Mouse (Mus musculus) forebrain, embryonic 16.5 days (tissue): ENCODE measurements at regions not wholly inside any gene's neighbourhood (a gene's known extent, or its start where the extent isn't known, plus 50 kb on each side); places are given as distances from the start of the nearest gene placed in this dataset.
A peak's percentile ranks its signal among the peaks of the same experiment; 100 is the strongest.

Experiments used
- ATAC-seq: fragments of 200-750 bp; cut with Nextera tagmentation; 2 replicates; pipeline ENCODE4 v1.8.0; 2017; ENCODE audit warnings: mild to moderate bottlenecking, moderate library complexity
- H3K27ac ChIP-seq: fragments of 300-500 bp; sonication (generic); 2 replicates; pipeline ENCODE4 v1.5.1; 2014; ENCODE audit warnings: low read length, control low read depth
- H3K27me3 ChIP-seq: fragments of 300-500 bp; sonication (generic); replicated peaks from 2 replicates; pipeline ENCODE4 v1.6.1; 2014; ENCODE audit warnings: low read length; ENCODE audit not compliant: control insufficient read depth, insufficient read depth
- H3K36me3 ChIP-seq: fragments of 300-500 bp; sonication (generic); 2 replicates; pipeline ENCODE4 v1.6.1; 2014; ENCODE audit not compliant: control insufficient read depth, insufficient read depth
- H3K4me1 ChIP-seq: fragments of 300-500 bp; sonication (generic); replicated peaks from 2 replicates; pipeline ENCODE4 v1.6.1; 2014; ENCODE audit warnings: low read length; ENCODE audit not compliant: control insufficient read depth, insufficient read depth
- H3K4me2 ChIP-seq: fragments of 300-500 bp; sonication (generic); 2 replicates; pipeline ENCODE4 v1.6.1; 2014; ENCODE audit warnings: mild to moderate bottlenecking, low read length, control low read depth
- H3K4me3 ChIP-seq: fragments of 300-500 bp; sonication (generic); replicated peaks from 2 replicates; pipeline ENCODE4 v1.5.1; 2014; ENCODE audit warnings: mild to moderate bottlenecking, low read length, control low read depth
- H3K9ac ChIP-seq: fragments of 300-500 bp; sonication (generic); replicated peaks from 2 replicates; pipeline ENCODE4 v1.6.1; 2014; ENCODE audit warnings: low read depth, low read length, control low read depth
- H3K9me3 ChIP-seq: fragments of 300-500 bp; sonication (generic); 2 replicates; pipeline ENCODE4 v1.6.1; 2016; ENCODE audit warnings: low read length; ENCODE audit not compliant: control insufficient read depth
- WGBS: fragments of 180-500 bp; shearing (Covaris S2); extraction: QIAGEN DNeasy Blood & Tissue Kit; methylation state at CpG from one replicate; pipeline ENCODE4 v1.1.7; 2014; 5-methylcytosine and 5-hydroxymethylcytosine counted together

- H3K27me3 ChIP-seq = no peaks in the 10 kb centered on the region
- 23% methylated on average over 6 of the region's 6 CpGs for WGBS
- no peaks in the 10 kb centered on the region for H3K36me3 ChIP-seq
- ATAC-seq = no peak
- no peak overlapping the region for H3K4me2 ChIP-seq
- H3K9me3 ChIP-seq = no peaks in the 10 kb centered on the region
- H3K9ac ChIP-seq = no peak overlapping the region
- peaks cover 6% of the 10 kb centered on the region for H3K4me1 ChIP-seq
- H3K27ac ChIP-seq = no peak overlapping the region
- H3K4me3 ChIP-seq = no peak overlapping the region
Measured at GRCm38 (mm10) chr4:54387460-54387859, 557.4 kb upstream of the Zfp462 start.

- peaks cover 3% of the 10 kb centered on the region for H3K4me1 ChIP-seq
- WGBS = 89% methylated on average over 7 of the region's 7 CpGs
- H3K4me3 ChIP-seq = no peak overlapping the region
- no peaks in the 10 kb centered on the region for H3K36me3 ChIP-seq
- H3K9me3 ChIP-seq = no peaks in the 10 kb centered on the region
- no peak for ATAC-seq
- no peak overlapping the region for H3K27ac ChIP-seq
- no peaks in the 10 kb centered on the region for H3K27me3 ChIP-seq
- no peak overlapping the region for H3K4me2 ChIP-seq
- no peak overlapping the region for H3K9ac ChIP-seq
Measured at GRCm38 (mm10) chr4:54391536-54392208, 553.2 kb upstream of the Zfp462 start.

GRCm38 (mm10) chr4:54406151-54406550, 538.7 kb upstream of the Zfp462 start:
- no peaks in the 10 kb centered on the region for H3K27me3 ChIP-seq
- ATAC-seq = no peak
- H3K9ac ChIP-seq = no peak overlapping the region
- H3K36me3 ChIP-seq = no peaks in the 10 kb centered on the region
- no peak overlapping the region for H3K4me2 ChIP-seq
- H3K4me3 ChIP-seq = no peak overlapping the region
- no peak overlapping the region for H3K27ac ChIP-seq
- H3K4me1 ChIP-seq = no peaks in the 10 kb centered on the region
- 89% methylated on average over 4 of the region's 4 CpGs for WGBS
- no peaks in the 10 kb centered on the region for H3K9me3 ChIP-seq

GRCm38 (mm10) chr4:54407930-54408329, 536.9 kb upstream of the Zfp462 start:
- H3K27ac ChIP-seq = no peak overlapping the region
- H3K27me3 ChIP-seq = no peaks in the 10 kb centered on the region
- no peaks in the 10 kb centered on the region for H3K9me3 ChIP-seq
- no peak for ATAC-seq
- 50% methylated on average over 2 of the region's 2 CpGs for WGBS
- H3K4me1 ChIP-seq = no peaks in the 10 kb centered on the region
- H3K4me2 ChIP-seq = no peak overlapping the region
- no peaks in the 10 kb centered on the region for H3K36me3 ChIP-seq
- no peak overlapping the region for H3K4me3 ChIP-seq
- H3K9ac ChIP-seq = no peak overlapping the region

- no peak overlapping the region for H3K4me2 ChIP-seq
- H3K4me1 ChIP-seq = no peaks in the 10 kb centered on the region
- no peak overlapping the region for H3K4me3 ChIP-seq
- 85% methylated on average over 3 of the region's 3 CpGs for WGBS
- no peaks in the 10 kb centered on the region for H3K27me3 ChIP-seq
- no peak overlapping the region for H3K9ac ChIP-seq
- no peaks in the 10 kb centered on the region for H3K36me3 ChIP-seq
- H3K9me3 ChIP-seq = no peaks in the 10 kb centered on the region
- no peak overlapping the region for H3K27ac ChIP-seq
- no peak for ATAC-seq
Measured at GRCm38 (mm10) chr4:54430789-54431188, 514.1 kb upstream of the Zfp462 start.

GRCm38 (mm10) chr4:54460596-54460995, 484.3 kb upstream of the Zfp462 start:
- no peaks in the 10 kb centered on the region for H3K27me3 ChIP-seq
- no peaks in the 10 kb centered on the region for H3K9me3 ChIP-seq
- no peaks in the 10 kb centered on the region for H3K36me3 ChIP-seq
- ATAC-seq = no peak
- H3K4me3 ChIP-seq = no peak overlapping the region
- no peak overlapping the region for H3K27ac ChIP-seq
- no peak overlapping the region for H3K4me2 ChIP-seq
- H3K9ac ChIP-seq = no peak overlapping the region
- no peaks in the 10 kb centered on the region for H3K4me1 ChIP-seq
- 61% methylated on average over 2 of the region's 2 CpGs for WGBS

- no peak for ATAC-seq
- Histone ChIP-seq H3K4me2 (no peak overlapping the region), H3K27ac (0 out of 2 replicates have a peak overlapping the region, but pooled peaks have one; percentile 11), H3K4me3 (no peak overlapping the region), H3K9me3 (no peaks in the 10 kb centered on the region), H3K27me3 (no peaks in the 10 kb centered on the region), H3K9ac (no peak overlapping the region), H3K36me3 (no peaks in the 10 kb centered on the region), H3K4me1 (peaks cover 8% of the 10 kb centered on the region)
- WGBS = 77% methylated on average over 2 of the region's 2 CpGs
Measured at GRCm38 (mm10) chr4:54469176-54469575, 475.7 kb upstream of the Zfp462 start.

- WGBS = 35% methylated on average over 13 of the region's 13 CpGs
- H3K9me3 ChIP-seq = no peaks in the 10 kb centered on the region
- H3K4me3 ChIP-seq = no peak overlapping the region
- H3K27ac ChIP-seq = peak overlapping the region; percentile 57
- H3K36me3 ChIP-seq = no peaks in the 10 kb centered on the region
- H3K4me1 ChIP-seq = peaks cover 8% of the 10 kb centered on the region
- H3K4me2 ChIP-seq = peak overlapping the region; percentile 13; the same call in 1 of the 2 replicates
- no peaks in the 10 kb centered on the region for H3K27me3 ChIP-seq
- ATAC-seq = peak; percentile 97
- no peak overlapping the region for H3K9ac ChIP-seq
Measured at GRCm38 (mm10) chr4:54470022-54471008, 474.5 kb upstream of the Zfp462 start.

GRCm38 (mm10) chr4:54471009-54471408, 473.8 kb upstream of the Zfp462 start:
- Histone ChIP-seq H3K4me3 (no peak overlapping the region), H3K27ac (no peak overlapping the region), H3K36me3 (no peaks in the 10 kb centered on the region), H3K9me3 (no peaks in the 10 kb centered on the region), H3K4me2 (no peak overlapping the region), H3K9ac (no peak overlapping the region), H3K4me1 (peaks cover 8% of the 10 kb centered on the region), H3K27me3 (no peaks in the 10 kb centered on the region)
- ATAC-seq = no peak
- WGBS = 60% methylated on average over 1 of the region's 1 CpGs
